Mouse (Mus musculus): ENCODE measurements at regions not wholly inside any gene's neighbourhood (a gene's known extent, or its start where the extent isn't known, plus 50 kb on each side); places are given as distances from the start of the nearest gene placed in this dataset.

DNA sequence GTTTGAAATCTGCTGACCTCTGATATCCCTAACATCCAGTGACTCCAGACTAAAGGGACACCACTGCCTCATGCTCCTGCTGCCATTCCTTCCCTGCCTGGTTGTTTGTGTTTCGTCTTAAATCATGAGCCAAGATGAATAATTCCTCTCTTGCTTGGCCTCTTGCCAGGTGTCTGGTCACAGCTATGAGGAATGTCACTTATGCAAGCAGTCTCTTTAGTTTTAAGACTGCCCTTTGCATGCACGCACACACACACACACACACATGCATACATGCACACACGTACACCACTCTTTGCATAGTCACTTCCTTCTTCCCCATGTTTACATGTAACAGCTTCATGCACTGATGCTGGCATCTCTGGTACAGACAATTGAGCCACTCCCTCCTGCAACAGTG is 543.0 kb upstream of the Jmjd1c start:
- no peak for TF ChIP-seq CTCF (IDR thresholded peaks at IDR 0.05; ENCODE audit: control insufficient read depth, insufficient read depth, low read length)
- TF ChIP-seq POLR2A (IDR thresholded peaks at IDR 0.05; ENCODE audit: borderline replicate concordance, control insufficient read depth, low read depth, low read length): no peak

Data from bone marrow, adult 2 months (tissue).